Mouse (Mus musculus): Measurements from ENCODE around the gene Olfr688. TPM values are rescaled to one million over a fixed set of nuclear protein-coding genes. Genes with fewer than 3 reads are reported as not detected.

Gene Olfr688
- not detected in 2 replicates for polyA plus RNA-seq (2015; fragmentation: Nextera tagmentation; extraction: Ambion mirVana)

- no peaks in the 10 kb centered on the region for H3K9me3 ChIP-seq (ENCODE audit: control insufficient read depth, low read length)
- 75% methylated on average over 6 of the region's 6 CpGs for WGBS
These were observed at the start of gene Olfr688 for GRCm38 (mm10) chr7:105287795-105288194. Gene Olfr688 (plus strand): TSS chr7:105288095.

GRCm38 (mm10) chr7:105247671-105248070, 40.2 kb upstream of the Olfr688 start:
- Histone ChIP-seq H3K4me3 (ENCODE audit: low read length) (no peak overlapping the region), H3K4me2 (ENCODE audit: low read depth, low read length) (no peak overlapping the region), H3K9me3 (ENCODE audit: control insufficient read depth, low read length) (no peaks in the 10 kb centered on the region), H3K36me3 (ENCODE audit: control insufficient read depth, insufficient read depth, low read length) (no peaks in the 10 kb centered on the region), H3K4me1 (replicated peaks; ENCODE audit: control insufficient read depth, insufficient read depth, low read length) (no peaks in the 10 kb centered on the region), H3K27me3 (ENCODE audit: control insufficient read depth, insufficient read depth, low read depth, low read length) (no peaks in the 10 kb centered on the region), H3K27ac (ENCODE audit: low read length) (no peak overlapping the region), H3K9ac (ENCODE audit: low read length) (no peak overlapping the region)
- no peak for ATAC-seq (ENCODE audit: low read depth)
- WGBS, result 79% methylated on average over 3 of the region's 3 CpGs

More at GRCm38 (mm10) chr7:105287795-105288194, at the start of gene Olfr688:
- no peak within 1 kb of the TSS for H3K4me2 ChIP-seq (ENCODE audit: low read depth, low read length)
- ATAC-seq (ENCODE audit: low read depth), result no peak
- no peak within 1 kb of the TSS for H3K27ac ChIP-seq (ENCODE audit: low read length)
- H3K4me1 ChIP-seq (replicated peaks; ENCODE audit: control insufficient read depth, insufficient read depth, low read length), result no peaks in the 10 kb centered on the region
- no peaks in the 10 kb centered on the region for H3K27me3 ChIP-seq (ENCODE audit: control insufficient read depth, insufficient read depth, low read depth, low read length)
- no peaks in the 10 kb centered on the region for H3K36me3 ChIP-seq (ENCODE audit: control insufficient read depth, insufficient read depth, low read length)
- no peak within 1 kb of the TSS for H3K9ac ChIP-seq (ENCODE audit: low read length)
- no peak within 1 kb of the TSS for H3K4me3 ChIP-seq (ENCODE audit: low read length)

- 50% methylated on average over 1 of the region's 1 CpGs for WGBS
- H3K4me1 ChIP-seq (replicated peaks; ENCODE audit: control insufficient read depth, insufficient read depth, low read length), result no peaks in the 10 kb centered on the region
- H3K36me3 ChIP-seq (ENCODE audit: control insufficient read depth, insufficient read depth, low read length), result no peaks in the 10 kb centered on the region
- no peak overlapping the region for H3K27ac ChIP-seq (ENCODE audit: low read length)
- ATAC-seq (ENCODE audit: low read depth), result no peak
- H3K27me3 ChIP-seq (ENCODE audit: control insufficient read depth, insufficient read depth, low read depth, low read length), result no peaks in the 10 kb centered on the region
- no peak overlapping the region for H3K4me2 ChIP-seq (ENCODE audit: low read depth, low read length)
- no peaks in the 10 kb centered on the region for H3K9me3 ChIP-seq (ENCODE audit: control insufficient read depth, low read length)
- no peak overlapping the region for H3K4me3 ChIP-seq (ENCODE audit: low read length)
- no peak overlapping the region for H3K9ac ChIP-seq (ENCODE audit: low read length)
These were observed 39.7 kb upstream of the Olfr688 start for GRCm38 (mm10) chr7:105248197-105248596.

DNA sequence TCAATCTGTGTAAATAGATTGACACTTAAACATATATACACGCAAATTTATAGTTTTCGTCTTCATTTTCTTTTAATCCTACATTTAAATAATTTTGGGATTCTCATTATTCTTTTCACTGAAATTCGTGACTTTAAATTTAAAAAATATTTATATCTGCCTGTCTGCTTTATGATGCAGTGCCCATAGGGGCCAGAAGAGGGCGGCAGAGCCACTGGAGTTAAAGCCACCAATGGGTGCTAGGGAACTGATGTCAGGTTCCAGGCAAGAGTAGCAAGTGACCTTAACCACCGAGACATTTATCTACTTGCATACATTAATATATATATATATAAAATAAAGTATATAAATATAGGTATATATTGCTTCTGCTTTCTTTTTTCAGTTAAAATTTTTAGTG, 31.2 kb upstream of the Olfr688 start:
- Histone ChIP-seq H3K27me3 (ENCODE audit: control insufficient read depth, insufficient read depth, low read depth, low read length) (no peaks in the 10 kb centered on the region), H3K4me2 (ENCODE audit: low read depth, low read length) (no peak overlapping the region), H3K9ac (ENCODE audit: low read length) (no peak overlapping the region), H3K9me3 (ENCODE audit: control insufficient read depth, low read length) (no peaks in the 10 kb centered on the region), H3K27ac (ENCODE audit: low read length) (no peak overlapping the region), H3K4me1 (replicated peaks; ENCODE audit: control insufficient read depth, insufficient read depth, low read length) (no peaks in the 10 kb centered on the region), H3K36me3 (ENCODE audit: control insufficient read depth, insufficient read depth, low read length) (no peaks in the 10 kb centered on the region), H3K4me3 (ENCODE audit: low read length) (no peak overlapping the region)
- ATAC-seq (ENCODE audit: low read depth), result no peak
- WGBS, result 68% methylated on average over 5 of the region's 5 CpGs

- ATAC-seq (ENCODE audit: low read depth), result no peak
These were observed 15.5 kb upstream of the Olfr688 start for GRCm38 (mm10) chr7:105272426-105272825.

GRCm38 (mm10) chr7:105290051-105290450, 2.2 kb downstream of the Olfr688 start:
- Histone ChIP-seq H3K4me3 (ENCODE audit: low read length) (no peak overlapping the region), H3K4me1 (replicated peaks; ENCODE audit: control insufficient read depth, insufficient read depth, low read length) (no peaks in the 10 kb centered on the region), H3K9me3 (ENCODE audit: control insufficient read depth, low read length) (no peaks in the 10 kb centered on the region), H3K27ac (ENCODE audit: low read length) (no peak overlapping the region), H3K4me2 (ENCODE audit: low read depth, low read length) (no peak overlapping the region), H3K36me3 (ENCODE audit: control insufficient read depth, insufficient read depth, low read length) (no peaks in the 10 kb centered on the region), H3K9ac (ENCODE audit: low read length) (no peak overlapping the region), H3K27me3 (ENCODE audit: control insufficient read depth, insufficient read depth, low read depth, low read length) (no peaks in the 10 kb centered on the region)
- no peak for ATAC-seq (ENCODE audit: low read depth)

More at GRCm38 (mm10) chr7:105272426-105272825, 15.5 kb upstream of the Olfr688 start:
- no peaks in the 10 kb centered on the region for H3K27me3 ChIP-seq (ENCODE audit: control insufficient read depth, insufficient read depth, low read depth, low read length)
- no peaks in the 10 kb centered on the region for H3K4me1 ChIP-seq (replicated peaks; ENCODE audit: control insufficient read depth, insufficient read depth, low read length)
- no peaks in the 10 kb centered on the region for H3K36me3 ChIP-seq (ENCODE audit: control insufficient read depth, insufficient read depth, low read length)
- no peak overlapping the region for H3K4me2 ChIP-seq (ENCODE audit: low read depth, low read length)
- no peak overlapping the region for H3K9ac ChIP-seq (ENCODE audit: low read length)
- no peak overlapping the region for H3K27ac ChIP-seq (ENCODE audit: low read length)
- 50% methylated on average over 7 of the region's 7 CpGs for WGBS
- no peaks in the 10 kb centered on the region for H3K9me3 ChIP-seq (ENCODE audit: control insufficient read depth, low read length)
- no peak overlapping the region for H3K4me3 ChIP-seq (ENCODE audit: low read length)

GRCm38 (mm10) chr7:105310865-105311264, 23.0 kb downstream of the Olfr688 start, which contains the start of gene Olfr689:
Gene Olfr689 (plus strand): TSS chr7:105311165.
- Histone ChIP-seq H3K27ac (ENCODE audit: low read length) (no peak within 1 kb of the TSS), H3K9me3 (ENCODE audit: control insufficient read depth, low read length) (no peaks in the 10 kb centered on the region), H3K9ac (ENCODE audit: low read length) (no peak within 1 kb of the TSS), H3K27me3 (ENCODE audit: control insufficient read depth, insufficient read depth, low read depth, low read length) (no peaks in the 10 kb centered on the region), H3K4me2 (ENCODE audit: low read depth, low read length) (no peak within 1 kb of the TSS), H3K4me3 (ENCODE audit: low read length) (no peak within 1 kb of the TSS), H3K4me1 (replicated peaks; ENCODE audit: control insufficient read depth, insufficient read depth, low read length) (no peaks in the 10 kb centered on the region), H3K36me3 (ENCODE audit: control insufficient read depth, insufficient read depth, low read length) (no peaks in the 10 kb centered on the region)
- WGBS, result 67% methylated on average over 1 of the region's 1 CpGs
- ATAC-seq (ENCODE audit: low read depth), result no peak

- H3K9me3 ChIP-seq (ENCODE audit: control insufficient read depth, low read length), result no peaks in the 10 kb centered on the region
- no peak overlapping the region for H3K4me2 ChIP-seq (ENCODE audit: low read depth, low read length)
- H3K9ac ChIP-seq (ENCODE audit: low read length), result no peak overlapping the region
- no peak overlapping the region for H3K27ac ChIP-seq (ENCODE audit: low read length)
- H3K4me3 ChIP-seq (ENCODE audit: low read length), result no peak overlapping the region
- no peaks in the 10 kb centered on the region for H3K27me3 ChIP-seq (ENCODE audit: control insufficient read depth, insufficient read depth, low read depth, low read length)
- 59% methylated on average over 2 of the region's 2 CpGs for WGBS
- ATAC-seq (ENCODE audit: low read depth), result no peak
- H3K36me3 ChIP-seq (ENCODE audit: control insufficient read depth, insufficient read depth, low read length), result no peaks in the 10 kb centered on the region
- H3K4me1 ChIP-seq (replicated peaks; ENCODE audit: control insufficient read depth, insufficient read depth, low read length), result no peaks in the 10 kb centered on the region
These were observed 37.4 kb downstream of the Olfr688 start for GRCm38 (mm10) chr7:105325302-105325701.

DNA sequence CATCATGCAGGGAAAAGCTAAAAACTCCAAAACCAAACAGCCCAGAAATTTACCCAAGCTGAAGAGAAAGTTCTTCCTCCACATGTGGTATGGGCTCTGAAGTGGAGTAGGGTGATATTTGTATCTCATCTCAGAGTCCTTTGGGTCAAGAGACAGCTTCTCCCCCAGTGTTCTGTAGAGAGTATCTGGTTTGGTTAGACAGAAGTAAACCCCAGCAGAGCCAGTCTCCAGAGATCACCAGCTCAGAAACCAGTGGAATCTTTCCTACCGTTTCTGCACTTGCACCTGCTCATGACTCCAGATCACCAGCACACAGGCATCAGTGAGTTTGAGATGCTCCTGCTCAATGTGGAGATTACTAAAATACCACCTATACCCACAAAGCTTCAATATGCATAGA, 46.1 kb downstream of the Olfr688 start, which contains the start of gene Olfr690:
Olfr690 (minus strand) TSS at position 101 of the 400 bp plus-strand sequence.
- Histone ChIP-seq H3K27me3 (ENCODE audit: control insufficient read depth, insufficient read depth, low read depth, low read length) (no peaks in the 10 kb centered on the region), H3K4me1 (replicated peaks; ENCODE audit: control insufficient read depth, insufficient read depth, low read length) (no peaks in the 10 kb centered on the region), H3K9ac (ENCODE audit: low read length) (no peak within 1 kb of the TSS), H3K4me3 (ENCODE audit: low read length) (no peak within 1 kb of the TSS), H3K4me2 (ENCODE audit: low read depth, low read length) (no peak within 1 kb of the TSS), H3K9me3 (ENCODE audit: control insufficient read depth, low read length) (no peaks in the 10 kb centered on the region), H3K36me3 (ENCODE audit: control insufficient read depth, insufficient read depth, low read length) (no peaks in the 10 kb centered on the region), H3K27ac (ENCODE audit: low read length) (no peak within 1 kb of the TSS)
- no peak for ATAC-seq (ENCODE audit: low read depth)
- WGBS, result 85% methylated on average over 1 of the region's 1 CpGs

Measured in lung, embryonic 16.5 days (tissue).